Mouse (Mus musculus): ENCODE data around the gene Ptgfr.

Gene Ptgfr

GRCm38 (mm10) chr3:151836871-151837680, at the start of gene Ptgfr:
Gene Ptgfr, minus strand, starts transcription at chr3:151837630.
- DNase-seq (ENCODE audit: low read depth, low spot score), result peak; percentile 56

GRCm38 (mm10) chr3:151883881-151884280, 46.5 kb upstream of the Ptgfr start:
- no peak for DNase-seq (ENCODE audit: low read depth, low spot score)

GRCm38 (mm10) chr3:151879981-151880380, 42.6 kb upstream of the Ptgfr start:
- no peak for DNase-seq (ENCODE audit: low read depth, low spot score)

- no peak for DNase-seq (ENCODE audit: low read depth, low spot score)
These were observed 31.5 kb upstream of the Ptgfr start for GRCm38 (mm10) chr3:151868970-151869369.

GRCm38 (mm10) chr3:151851344-151851743, 13.9 kb upstream of the Ptgfr start:
- no peak for DNase-seq (ENCODE audit: low read depth, low spot score)

- no peak for DNase-seq (ENCODE audit: low read depth, low spot score)
These were observed 13.2 kb upstream of the Ptgfr start for GRCm38 (mm10) chr3:151850621-151851020.

GRCm38 (mm10) chr3:151846292-151846691, 8.9 kb upstream of the Ptgfr start:
- DNase-seq (ENCODE audit: low read depth, low spot score), result no peak

- peak; percentile 45 for DNase-seq (ENCODE audit: low read depth, low spot score)
These were observed 7.1 kb upstream of the Ptgfr start for GRCm38 (mm10) chr3:151844361-151845154.

- no peak for DNase-seq (ENCODE audit: low read depth, low spot score)
These were observed 3.3 kb upstream of the Ptgfr start for GRCm38 (mm10) chr3:151840688-151841087.

GRCm38 (mm10) chr3:151838372-151838771, 942 bp upstream of the Ptgfr start:
- DNase-seq (ENCODE audit: low read depth, low spot score), result no peak

GRCm38 (mm10) chr3:151837749-151838148, 319 bp upstream of the Ptgfr start:
- peak; percentile 10 for DNase-seq (ENCODE audit: low read depth, low spot score)

GRCm38 (mm10) chr3:151836451-151836850, 979 bp downstream of the Ptgfr start:
- no peak for DNase-seq (ENCODE audit: low read depth, low spot score)

- no peak for DNase-seq (ENCODE audit: low read depth, low spot score)
These were observed 1.6 kb downstream of the Ptgfr start for GRCm38 (mm10) chr3:151835831-151836230.

GRCm38 (mm10) chr3:151827950-151828610, 9.3 kb downstream of the Ptgfr start:
- peak; percentile 39 for DNase-seq (ENCODE audit: low read depth, low spot score)

- no peak for DNase-seq (ENCODE audit: low read depth, low spot score)
These were observed 17.6 kb downstream of the Ptgfr start for GRCm38 (mm10) chr3:151819811-151820210.

GRCm38 (mm10) chr3:151818265-151818664, 19.2 kb downstream of the Ptgfr start:
- DNase-seq (ENCODE audit: low read depth, low spot score), result peak; percentile 31

GRCm38 (mm10) chr3:151808613-151809012, 28.8 kb downstream of the Ptgfr start:
- DNase-seq (ENCODE audit: low read depth, low spot score), result no peak

- no peak for DNase-seq (ENCODE audit: low read depth, low spot score)
These were observed 48.8 kb downstream of the Ptgfr start for GRCm38 (mm10) chr3:151788622-151789021.

- peak; percentile 25 for DNase-seq (ENCODE audit: low read depth, low spot score)
These were observed 62.3 kb downstream of the Ptgfr start for GRCm38 (mm10) chr3:151775089-151775488.

GRCm38 (mm10) chr3:151771074-151771473, 66.4 kb downstream of the Ptgfr start:
- DNase-seq (ENCODE audit: low read depth, low spot score), result peak; percentile 48

- no peak for DNase-seq (ENCODE audit: low read depth, low spot score)
These were observed 87.7 kb downstream of the Ptgfr start, which contains the start of gene Ifi44 for GRCm38 (mm10) chr3:151749737-151750136. Gene Ifi44, minus strand, starts transcription at chr3:151749960.

- no peak for DNase-seq (ENCODE audit: low read depth, low spot score)
These were observed 88.9 kb downstream of the Ptgfr start for GRCm38 (mm10) chr3:151748514-151748913.
